Mouse (Mus musculus) MEL (cell line): ENCODE data around the gene Prdm12.
A peak's percentile ranks its signal among the peaks of the same experiment; 100 is the strongest.

ENCODE experiments used
- CTCF ChIP-seq, 3 experiments: IDR thresholded peaks in 2 of 3; conservative IDR thresholded peaks in 1 of 3; 2 replicates each; pipeline ENCODE4 v1.5.1; 2011 to 2012; ENCODE audit warnings: low read length in 3 of 3, low read depth in 2 of 3, mild to moderate bottlenecking in 2 of 3, improper control_type of control experiment in 1 of 3, inconsistent platforms in 1 of 3, mixed read lengths in 1 of 3, moderate library complexity in 1 of 3; ENCODE audit not compliant: control insufficient read depth in 1 of 3, insufficient read depth in 1 of 3, poor library complexity in 1 of 3, severe bottlenecking in 1 of 3
- KAT2A ChIP-seq: conservative IDR thresholded peaks from 2 replicates; pipeline ENCODE4 v1.6.1; 2012; ENCODE audit warnings: low read depth, low read length, improper control_type of control experiment, inconsistent platforms
- MAX ChIP-seq: IDR thresholded peaks from 2 replicates; pipeline ENCODE4 v1.6.1; 2011; ENCODE audit warnings: low read length, improper control_type of control experiment
- MYC ChIP-seq: IDR thresholded peaks from 2 replicates; pipeline ENCODE4 v1.6.1; 2011; ENCODE audit warnings: low read depth, mild to moderate bottlenecking, low read length, improper control_type of control experiment, moderate library complexity
- NRF1 ChIP-seq: IDR thresholded peaks from 2 replicates; pipeline ENCODE4 v1.6.1; 2014; ENCODE audit warnings: low read depth, mild to moderate bottlenecking, inconsistent platforms, low read length, improper control_type of control experiment, moderate library complexity; ENCODE audit not compliant: poor library complexity, insufficient read depth, severe bottlenecking
- POLR2A ChIP-seq, 2 experiments: IDR thresholded peaks; 2 replicates each; pipeline ENCODE4 v1.6.1; 2011 to 2012; ENCODE audit warnings: low read length in 2 of 2, mild to moderate bottlenecking in 2 of 2, control low read depth in 1 of 2, improper control_type of control experiment in 1 of 2, low read depth in 1 of 2, moderate library complexity in 1 of 2; ENCODE audit not compliant: control insufficient read depth in 1 of 2, insufficient read depth in 1 of 2, poor library complexity in 1 of 2

GRCm38 (mm10) chr2:31689045-31689444 lies 49.2 kb downstream of the Prdm12 start:
- no peak for TF ChIP-seq NRF1
- no peak for TF ChIP-seq KAT2A
- TF ChIP-seq CTCF (IDR thresholded peaks at IDR 0.05 in 2 of 3, conservative IDR thresholded peaks at IDR 0.05 in 1 of 3; ENCODE audit: control insufficient read depth in 1 of 3, insufficient read depth in 1 of 3, low read depth in 2 of 3, low read length in 3 of 3, poor library complexity in 1 of 3, severe bottlenecking in 1 of 3), result no peak
- no peak for TF ChIP-seq MAX
- TF ChIP-seq MYC, result peak; percentile 18; the same call in 1 of the 2 replicates
- TF ChIP-seq POLR2A (IDR thresholded peaks at IDR 0.05; ENCODE audit: control insufficient read depth in 1 of 2, insufficient read depth in 1 of 2, low read depth in 1 of 2, low read length in 2 of 2, poor library complexity in 1 of 2), result peak in 1 of 2 experiments; percentile 21; a peak in 1 of 4 replicates
